ENCODE assay signal across 9 mouse cellular contexts in the genomic region with DNA sequence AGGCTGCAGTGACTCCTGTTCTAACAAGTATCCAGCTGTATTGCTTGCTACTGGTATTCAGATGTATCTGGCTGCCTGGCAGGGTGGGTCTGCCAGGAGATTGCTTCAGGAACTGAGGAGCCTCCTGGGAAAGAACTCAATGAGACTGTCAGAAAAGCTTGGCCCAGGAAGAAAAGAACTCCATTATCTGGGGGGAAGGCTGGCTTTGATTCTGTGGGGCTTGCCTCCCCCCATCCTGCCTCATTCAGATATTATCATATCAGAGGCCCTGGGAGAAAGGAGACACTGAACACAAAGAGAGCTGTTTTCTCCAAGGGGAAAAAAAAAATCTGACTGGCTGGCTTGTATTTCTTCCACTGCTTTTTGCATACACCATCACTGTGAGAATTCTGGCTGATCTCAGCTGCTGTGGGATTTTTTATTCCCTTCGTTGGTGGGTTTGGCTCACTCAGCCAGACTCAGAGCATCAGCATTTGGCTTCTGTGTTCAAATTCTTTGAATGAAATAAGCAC.
DNase-seq lines count a peak whose midpoint lies in the region; ATAC-seq and TF ChIP-seq lines count a peak whose summit lies in the region.
"Had no signal": no experiment of that assay in that cellular context is flagged by ENCODE, and none has a peak within 500 bp of the region (broad histone marks: within the 10 kb centered on the region; RNA-seq: fewer than 3 reads in every experiment).

No protein-coding gene starts in this region.

- H3K36me3 ChIP-seq in embryonic facial prominence, embryonic 13.5 days: no peaks in the 10 kb centered on the region
- H3K36me3 ChIP-seq in thymus, adult 2 months (ENCODE audit: control insufficient read depth, insufficient read depth, low read length): no peaks in the 10 kb centered on the region
- H3K36me3 ChIP-seq: lung, embryonic 15.5 days; stomach, embryonic 15.5 days had no signal

- 13% methylated on average over 1 of the region's 1 CpGs for WGBS in embryonic facial prominence, embryonic 13.5 days
- 84% methylated on average over 1 of the region's 1 CpGs for WGBS in thymus, adult 2 months

- peaks cover 8% of the 10 kb centered on the region for H3K4me1 ChIP-seq in embryonic facial prominence, embryonic 13.5 days
- H3K4me1 ChIP-seq in thymus, adult 2 months (replicated peaks; ENCODE audit: control insufficient read depth, insufficient read depth, low read length): no peaks in the 10 kb centered on the region
- H3K4me1 ChIP-seq: lung, embryonic 15.5 days; stomach, embryonic 15.5 days had no signal

- ATAC-seq in embryonic facial prominence, embryonic 13.5 days (ENCODE audit: insufficient number of reproducible peaks, insufficient read depth, low FRiP score, low TSS enrichment, low read depth): no peak

- H3K9me3 ChIP-seq in embryonic facial prominence, embryonic 13.5 days: 0 out of 2 replicates have a peak, but pooled peaks cover 11% of the 10 kb centered on the region
- H3K9me3 ChIP-seq: lung, embryonic 15.5 days; stomach, embryonic 15.5 days had no signal

- H3K4me2 ChIP-seq in embryonic facial prominence, embryonic 13.5 days: no peak overlapping the region
- H3K4me2 ChIP-seq: lung, embryonic 15.5 days; stomach, embryonic 15.5 days had no signal

- TF ChIP-seq CTCF in thymus, adult 2 months (IDR thresholded peaks at IDR 0.05; ENCODE audit: borderline replicate concordance, control insufficient read depth, extremely low read depth, insufficient read depth, low read length, poor library complexity): no peak

- no peak for TF ChIP-seq POLR2A in thymus, adult 2 months (IDR thresholded peaks at IDR 0.05; ENCODE audit: control insufficient read depth, extremely low read depth, insufficient read depth, low read length, poor library complexity)

- H3K4me3 ChIP-seq in embryonic facial prominence, embryonic 13.5 days: no peak overlapping the region
- no peak overlapping the region for H3K4me3 ChIP-seq in thymus, adult 2 months (ENCODE audit: control insufficient read depth, insufficient read depth, low read length)
- H3K4me3 ChIP-seq: lung, embryonic 15.5 days; stomach, embryonic 15.5 days had no signal

- no peak overlapping the region for H3K9ac ChIP-seq in embryonic facial prominence, embryonic 13.5 days
- H3K9ac ChIP-seq: lung, embryonic 15.5 days; stomach, embryonic 15.5 days had no signal

- no peaks in the 10 kb centered on the region for H3K27me3 ChIP-seq in embryonic facial prominence, embryonic 13.5 days
- H3K27me3 ChIP-seq in thymus, adult 2 months (ENCODE audit: control insufficient read depth, insufficient read depth, low read length): no peaks in the 10 kb centered on the region
- H3K27me3 ChIP-seq: lung, embryonic 15.5 days; stomach, embryonic 15.5 days had no signal

- peak overlapping the region; percentile 48 for H3K27ac ChIP-seq in embryonic facial prominence, embryonic 13.5 days
- H3K27ac ChIP-seq in thymus, adult 2 months (ENCODE audit: control insufficient read depth, insufficient read depth, low read length): no peak overlapping the region
- H3K27ac ChIP-seq: lung, embryonic 15.5 days; stomach, embryonic 15.5 days had no signal

- DNase-seq in ZHBTc4 (ENCODE audit: low read depth, low spot score): peak; percentile 13
- DNase-seq in heart, adult 9 months (ENCODE audit: low spot score in 2 of 2): peak; percentile 54 to 56
- DNase-seq in layer of hippocampus, postnatal 36 days: peak; percentile 10
- no peak for DNase-seq in thymus, postnatal 14 days
- no peak for DNase-seq in thymus, adult 2 months
- no peak for DNase-seq in embryo, embryonic 10 days (ENCODE audit: low spot score)

Comparison
In these comparisons a context has a peak if more than half of its experiments do, and no peak if none do; other contexts are left out.
1. DNase-seq: peak in ZHBTc4 (single experiment), heart, adult 9 months (2 of 2) and layer of hippocampus, postnatal 36 days (2 of 2); none in thymus, postnatal 14 days (single experiment), thymus, adult 2 months (single experiment) and embryo, embryonic 10 days (single experiment).